Mouse (Mus musculus): ENCODE data around the gene Abca4. TPM values are rescaled to one million over a fixed set of nuclear protein-coding genes. Genes with fewer than 3 reads are reported as not detected.

Gene Abca4
- polyA plus RNA-seq, 1 experiment = 1.7 TPM

DNA sequence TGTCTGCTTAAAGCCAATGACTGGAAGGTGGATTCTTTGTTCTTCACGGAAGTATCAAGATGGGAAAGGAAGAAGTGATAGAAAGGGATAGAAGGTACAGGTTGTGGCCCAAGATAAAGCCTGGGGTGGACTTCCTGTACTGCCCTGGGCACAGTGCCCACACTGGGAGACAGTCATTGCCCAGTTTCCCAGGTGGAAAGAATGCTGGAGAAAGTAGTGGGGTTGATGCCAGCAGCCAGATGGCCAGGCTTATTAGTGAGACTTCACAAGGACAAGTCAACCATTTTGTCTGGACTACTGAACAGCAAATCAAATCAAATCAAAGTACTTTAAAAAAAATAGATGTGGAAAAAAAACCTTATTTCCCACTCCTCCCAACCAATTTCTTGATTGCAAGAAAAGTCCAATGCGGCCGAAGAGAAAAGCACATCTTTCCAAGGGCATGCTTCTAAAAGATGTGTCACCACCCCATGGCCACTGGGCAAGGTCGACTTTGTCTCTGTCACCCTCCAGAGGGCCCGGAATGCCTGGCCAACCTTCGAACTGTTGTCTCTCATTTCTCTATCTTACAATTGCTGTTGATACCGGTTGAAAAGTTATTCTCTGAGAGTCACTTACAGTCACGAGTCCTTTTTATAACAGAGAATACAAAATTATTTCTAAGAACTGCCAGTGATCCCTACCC lies 132.6 kb downstream of the Abca4 start:
- TF ChIP-seq SRF (IDR thresholded peaks at IDR 0.05; ENCODE audit: control insufficient read depth, insufficient read length, low read depth) (no peak), E2F4 (IDR thresholded peaks at IDR 0.05; ENCODE audit: insufficient read depth) (no peak), TCF3 (IDR thresholded peaks at IDR 0.05; ENCODE audit: insufficient read length, low read depth) (no peak), REST (IDR thresholded peaks at IDR 0.05; ENCODE audit: insufficient read depth, insufficient read length) (no peak), CEBPB (IDR thresholded peaks at IDR 0.05; ENCODE audit: insufficient read depth, poor library complexity, severe bottlenecking) (no peak), POLR2A (IDR thresholded peaks at IDR 0.05; ENCODE audit: insufficient read length, low read depth) (no peak), MYOG (IDR thresholded peaks at IDR 0.05; ENCODE audit: control insufficient read depth in 1 of 3, insufficient read depth in 1 of 3, insufficient read length in 2 of 3, low read depth in 2 of 3) (no peak), MYOD1 (IDR thresholded peaks at IDR 0.05; ENCODE audit: control insufficient read depth in 1 of 3, insufficient read length in 2 of 3, low read depth in 2 of 3) (no peak), USF1 (IDR thresholded peaks at IDR 0.05; ENCODE audit: low read depth) (no peak), TCF12 (IDR thresholded peaks at IDR 0.05; ENCODE audit: insufficient read depth, poor library complexity, severe bottlenecking) (no peak), MAX (IDR thresholded peaks at IDR 0.05; ENCODE audit: low read depth) (no peak), POLR2AphosphoS2 (IDR thresholded peaks at IDR 0.05; ENCODE audit: insufficient read length, low read depth) (no peak)
- H3K4me3 ChIP-seq = no peak overlapping the region

DNA sequence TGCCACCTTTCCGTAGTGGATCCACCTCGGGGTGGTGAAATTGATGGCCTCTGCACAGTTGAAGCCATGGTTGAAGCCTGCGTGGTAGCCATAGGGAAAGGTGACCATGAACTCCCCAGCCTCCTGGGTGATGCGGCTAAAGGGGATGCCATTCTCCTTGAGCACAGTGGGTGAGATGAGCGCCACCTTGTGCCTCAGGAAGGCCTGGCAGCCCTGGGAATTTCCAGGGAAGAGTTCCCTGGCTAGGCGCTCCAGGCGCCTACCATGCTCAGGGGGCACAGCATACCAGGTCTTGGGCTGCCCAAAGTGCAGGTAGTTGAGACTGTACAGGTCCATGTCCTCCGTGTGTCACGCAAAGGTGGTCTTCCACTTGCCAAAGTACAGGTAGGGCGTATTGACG lies 139.9 kb downstream of the Abca4 start:
- TF ChIP-seq MYOG (IDR thresholded peaks at IDR 0.05; ENCODE audit: control insufficient read depth in 1 of 3, insufficient read depth in 1 of 3, insufficient read length in 2 of 3, low read depth in 2 of 3) (no peak), SRF (IDR thresholded peaks at IDR 0.05; ENCODE audit: control insufficient read depth, insufficient read length, low read depth) (no peak), REST (IDR thresholded peaks at IDR 0.05; ENCODE audit: insufficient read depth, insufficient read length) (no peak), E2F4 (IDR thresholded peaks at IDR 0.05; ENCODE audit: insufficient read depth) (no peak), USF1 (IDR thresholded peaks at IDR 0.05; ENCODE audit: low read depth) (no peak), MYOD1 (IDR thresholded peaks at IDR 0.05; ENCODE audit: control insufficient read depth in 1 of 3, insufficient read length in 2 of 3, low read depth in 2 of 3) (no peak), MAX (IDR thresholded peaks at IDR 0.05; ENCODE audit: low read depth) (no peak), TCF3 (IDR thresholded peaks at IDR 0.05; ENCODE audit: insufficient read length, low read depth) (no peak), POLR2AphosphoS2 (IDR thresholded peaks at IDR 0.05; ENCODE audit: insufficient read length, low read depth) (no peak), CEBPB (IDR thresholded peaks at IDR 0.05; ENCODE audit: insufficient read depth, poor library complexity, severe bottlenecking) (no peak), TCF12 (IDR thresholded peaks at IDR 0.05; ENCODE audit: insufficient read depth, poor library complexity, severe bottlenecking) (no peak), POLR2A (IDR thresholded peaks at IDR 0.05; ENCODE audit: insufficient read length, low read depth) (no peak)
- H3K4me2 ChIP-seq (ENCODE audit: low read depth) = no peak overlapping the region
- H3K36me3 ChIP-seq (ENCODE audit: control insufficient read depth, insufficient read depth) = no peaks in the 10 kb centered on the region
- H3K79me2 ChIP-seq (ENCODE audit: control insufficient read depth, insufficient read depth) = no peaks in the 10 kb centered on the region
- peaks cover 30% of the 10 kb centered on the region for H3K27me3 ChIP-seq (ENCODE audit: control insufficient read depth, insufficient read depth, insufficient read length)
- no peak overlapping the region for H3ac ChIP-seq (ENCODE audit: control insufficient read depth, insufficient read length)
- no peak overlapping the region for H3K4me3 ChIP-seq

More for the DNA sequence above, 132.6 kb downstream of the Abca4 start:
- Histone ChIP-seq H3ac (ENCODE audit: control insufficient read depth, insufficient read length) (no peak overlapping the region), H3K36me3 (ENCODE audit: control insufficient read depth, insufficient read depth) (no peaks in the 10 kb centered on the region), H3K4me2 (ENCODE audit: low read depth) (no peak overlapping the region), H3K79me2 (ENCODE audit: control insufficient read depth, insufficient read depth) (no peaks in the 10 kb centered on the region), H3K27me3 (ENCODE audit: control insufficient read depth, insufficient read depth, insufficient read length) (peaks cover 31% of the 10 kb centered on the region)

GRCm38 (mm10) chr3:122186975-122187374 lies 142.7 kb downstream of the Abca4 start:
- TF ChIP-seq MYOG (IDR thresholded peaks at IDR 0.05; ENCODE audit: control insufficient read depth in 1 of 3, insufficient read depth in 1 of 3, insufficient read length in 2 of 3, low read depth in 2 of 3) = no peak
- TF ChIP-seq CEBPB (IDR thresholded peaks at IDR 0.05; ENCODE audit: insufficient read depth, poor library complexity, severe bottlenecking) = no peak
- no peak for TF ChIP-seq MYOD1 (IDR thresholded peaks at IDR 0.05; ENCODE audit: control insufficient read depth in 1 of 3, insufficient read length in 2 of 3, low read depth in 2 of 3)
- no peak for TF ChIP-seq POLR2AphosphoS2 (IDR thresholded peaks at IDR 0.05; ENCODE audit: insufficient read length, low read depth)
- no peak for TF ChIP-seq REST (IDR thresholded peaks at IDR 0.05; ENCODE audit: insufficient read depth, insufficient read length)
- no peak for TF ChIP-seq TCF3 (IDR thresholded peaks at IDR 0.05; ENCODE audit: insufficient read length, low read depth)
- TF ChIP-seq MAX (IDR thresholded peaks at IDR 0.05; ENCODE audit: low read depth) = no peak
- TF ChIP-seq SRF (IDR thresholded peaks at IDR 0.05; ENCODE audit: control insufficient read depth, insufficient read length, low read depth) = no peak
- no peak for TF ChIP-seq E2F4 (IDR thresholded peaks at IDR 0.05; ENCODE audit: insufficient read depth)
- TF ChIP-seq TCF12 (IDR thresholded peaks at IDR 0.05; ENCODE audit: insufficient read depth, poor library complexity, severe bottlenecking) = no peak
- no peak for TF ChIP-seq POLR2A (IDR thresholded peaks at IDR 0.05; ENCODE audit: insufficient read length, low read depth)
- no peak for TF ChIP-seq USF1 (IDR thresholded peaks at IDR 0.05; ENCODE audit: low read depth)

DNA sequence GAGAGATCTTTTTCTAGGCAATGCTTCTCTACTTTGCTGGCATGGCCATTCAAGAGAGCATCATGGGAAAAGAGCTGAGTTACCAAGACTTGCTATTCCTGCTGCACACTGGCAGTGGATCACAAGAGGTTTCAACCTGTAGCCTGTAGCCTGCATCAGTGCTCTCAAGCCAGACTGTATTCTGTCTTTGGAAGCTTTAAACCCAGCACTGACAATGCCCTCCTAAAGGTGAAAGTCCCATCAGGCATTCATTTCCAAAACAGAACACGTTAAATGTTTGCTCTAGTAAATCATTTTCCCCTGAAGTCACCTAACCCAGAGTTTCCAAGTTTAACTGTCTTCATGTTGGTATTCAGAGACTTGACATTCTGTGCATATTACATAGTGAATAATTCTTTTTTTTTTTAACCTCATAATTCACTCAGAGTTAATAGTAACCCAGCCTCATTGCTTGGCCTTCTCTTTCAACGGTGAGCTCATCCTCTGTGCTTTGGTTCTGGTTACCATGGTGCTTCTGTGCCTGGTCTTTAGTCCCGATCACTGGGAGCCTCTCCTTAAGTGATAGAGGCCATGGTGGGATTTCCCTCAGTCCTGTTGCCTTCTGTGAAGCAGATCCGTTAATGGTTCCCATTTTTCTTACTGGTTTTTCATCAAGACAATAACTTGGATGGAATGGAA lies 152.5 kb downstream of the Abca4 start:
- Histone ChIP-seq H3ac (ENCODE audit: control insufficient read depth, insufficient read length) (no peak overlapping the region), H3K79me2 (ENCODE audit: control insufficient read depth, insufficient read depth) (no peaks in the 10 kb centered on the region), H3K36me3 (ENCODE audit: control insufficient read depth, insufficient read depth) (no peaks in the 10 kb centered on the region), H3K4me2 (ENCODE audit: low read depth) (no peak overlapping the region), H3K27me3 (ENCODE audit: control insufficient read depth, insufficient read depth, insufficient read length) (no peaks in the 10 kb centered on the region), H3K4me3 (no peak overlapping the region)
- TF ChIP-seq CEBPB (IDR thresholded peaks at IDR 0.05; ENCODE audit: insufficient read depth, poor library complexity, severe bottlenecking) = no peak
- TF ChIP-seq MYOG (IDR thresholded peaks at IDR 0.05; ENCODE audit: control insufficient read depth in 1 of 3, insufficient read depth in 1 of 3, insufficient read length in 2 of 3, low read depth in 2 of 3) = no peak
- TF ChIP-seq POLR2A (IDR thresholded peaks at IDR 0.05; ENCODE audit: insufficient read length, low read depth) = no peak
- TF ChIP-seq MYOD1 (IDR thresholded peaks at IDR 0.05; ENCODE audit: control insufficient read depth in 1 of 3, insufficient read length in 2 of 3, low read depth in 2 of 3) = no peak
- TF ChIP-seq TCF12 (IDR thresholded peaks at IDR 0.05; ENCODE audit: insufficient read depth, poor library complexity, severe bottlenecking) = no peak
- no peak for TF ChIP-seq POLR2AphosphoS2 (IDR thresholded peaks at IDR 0.05; ENCODE audit: insufficient read length, low read depth)
- TF ChIP-seq TCF3 (IDR thresholded peaks at IDR 0.05; ENCODE audit: insufficient read length, low read depth) = no peak
- no peak for TF ChIP-seq SRF (IDR thresholded peaks at IDR 0.05; ENCODE audit: control insufficient read depth, insufficient read length, low read depth)
- TF ChIP-seq MAX (IDR thresholded peaks at IDR 0.05; ENCODE audit: low read depth) = no peak
- no peak for TF ChIP-seq USF1 (IDR thresholded peaks at IDR 0.05; ENCODE audit: low read depth)
- no peak for TF ChIP-seq E2F4 (IDR thresholded peaks at IDR 0.05; ENCODE audit: insufficient read depth)
- TF ChIP-seq REST (IDR thresholded peaks at IDR 0.05; ENCODE audit: insufficient read depth, insufficient read length) = no peak

More at GRCm38 (mm10) chr3:122186975-122187374, 142.7 kb downstream of the Abca4 start:
- Histone ChIP-seq H3K4me2 (ENCODE audit: low read depth) (no peak overlapping the region), H3K36me3 (ENCODE audit: control insufficient read depth, insufficient read depth) (no peaks in the 10 kb centered on the region), H3K4me3 (no peak overlapping the region), H3K27me3 (ENCODE audit: control insufficient read depth, insufficient read depth, insufficient read length) (peaks cover 21% of the 10 kb centered on the region), H3K79me2 (ENCODE audit: control insufficient read depth, insufficient read depth) (no peaks in the 10 kb centered on the region), H3ac (ENCODE audit: control insufficient read depth, insufficient read length) (no peak overlapping the region)

Measured in myocyte (in vitro differentiated cells).